Mouse (Mus musculus): ENCODE measurements at regions not wholly inside any gene's neighbourhood (a gene's known extent, or its start where the extent isn't known, plus 50 kb on each side); places are given as distances from the start of the nearest gene placed in this dataset.
A peak's percentile ranks its signal among the peaks of the same experiment; 100 is the strongest.

DNA sequence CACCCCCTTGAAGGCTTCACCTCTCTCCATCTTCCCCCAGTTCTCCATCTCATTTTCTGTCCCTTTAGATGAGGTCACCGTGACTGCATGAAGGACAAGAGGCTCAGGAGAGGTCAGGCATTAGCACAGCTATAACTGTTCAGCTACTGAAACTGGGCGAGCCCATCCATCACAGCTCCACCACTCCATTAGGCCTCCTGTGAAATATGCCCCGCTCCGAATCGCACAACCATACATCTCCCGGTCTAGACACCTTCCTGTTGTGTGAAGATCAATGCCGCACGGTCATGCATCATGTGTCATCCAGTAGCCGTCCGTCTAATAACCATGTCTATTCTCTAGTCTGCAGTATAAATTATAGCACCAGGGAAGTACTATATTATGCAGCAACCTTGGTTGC, 301.2 kb downstream of the Gm45692 start:
- Histone ChIP-seq H3K36me3 (ENCODE audit: control insufficient read depth, insufficient read depth, low read length) (no peaks in the 10 kb centered on the region), H3K27ac (ENCODE audit: low read length) (no peak overlapping the region), H3K4me3 (ENCODE audit: low read length) (no peak overlapping the region), H3K9me3 (ENCODE audit: control insufficient read depth, low read length) (no peaks in the 10 kb centered on the region), H3K27me3 (replicated peaks; ENCODE audit: control insufficient read depth, insufficient read depth, low read length) (no peaks in the 10 kb centered on the region), H3K9ac (ENCODE audit: low read depth, low read length) (no peak overlapping the region), H3K4me1 (ENCODE audit: control insufficient read depth, insufficient read depth, low read length) (no peaks in the 10 kb centered on the region), H3K4me2 (ENCODE audit: low read depth, low read length) (no peak overlapping the region)
- ATAC-seq, result no peak
- 74% methylated on average over 10 of the region's 10 CpGs for WGBS

DNA sequence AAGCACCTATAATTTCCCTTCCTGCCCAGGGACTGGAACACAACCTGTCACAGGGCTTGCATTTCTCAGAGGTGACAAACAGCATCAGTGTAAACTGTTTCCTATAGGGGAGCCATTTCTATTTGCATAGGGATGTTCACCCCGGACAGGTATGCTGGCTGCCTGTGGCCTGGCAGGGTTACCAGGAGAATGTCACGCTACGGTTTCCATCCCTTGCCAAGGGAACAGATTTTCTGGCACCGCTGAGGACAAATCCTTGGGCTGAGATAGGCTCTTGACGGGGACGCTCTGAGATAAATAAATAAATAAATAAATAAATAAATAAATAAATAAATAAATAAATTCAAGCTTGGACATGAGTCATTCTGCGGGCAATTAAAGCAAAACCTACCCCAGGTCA, 308.0 kb downstream of the Gm45692 start:
- 93% methylated on average over 7 of the region's 7 CpGs for WGBS
- Histone ChIP-seq H3K4me3 (ENCODE audit: low read length) (no peak overlapping the region), H3K4me2 (ENCODE audit: low read depth, low read length) (no peak overlapping the region), H3K9ac (ENCODE audit: low read depth, low read length) (no peak overlapping the region), H3K36me3 (ENCODE audit: control insufficient read depth, insufficient read depth, low read length) (no peaks in the 10 kb centered on the region), H3K27ac (ENCODE audit: low read length) (no peak overlapping the region), H3K27me3 (replicated peaks; ENCODE audit: control insufficient read depth, insufficient read depth, low read length) (no peaks in the 10 kb centered on the region), H3K9me3 (ENCODE audit: control insufficient read depth, low read length) (no peaks in the 10 kb centered on the region), H3K4me1 (ENCODE audit: control insufficient read depth, insufficient read depth, low read length) (no peaks in the 10 kb centered on the region)
- no peak for ATAC-seq

DNA sequence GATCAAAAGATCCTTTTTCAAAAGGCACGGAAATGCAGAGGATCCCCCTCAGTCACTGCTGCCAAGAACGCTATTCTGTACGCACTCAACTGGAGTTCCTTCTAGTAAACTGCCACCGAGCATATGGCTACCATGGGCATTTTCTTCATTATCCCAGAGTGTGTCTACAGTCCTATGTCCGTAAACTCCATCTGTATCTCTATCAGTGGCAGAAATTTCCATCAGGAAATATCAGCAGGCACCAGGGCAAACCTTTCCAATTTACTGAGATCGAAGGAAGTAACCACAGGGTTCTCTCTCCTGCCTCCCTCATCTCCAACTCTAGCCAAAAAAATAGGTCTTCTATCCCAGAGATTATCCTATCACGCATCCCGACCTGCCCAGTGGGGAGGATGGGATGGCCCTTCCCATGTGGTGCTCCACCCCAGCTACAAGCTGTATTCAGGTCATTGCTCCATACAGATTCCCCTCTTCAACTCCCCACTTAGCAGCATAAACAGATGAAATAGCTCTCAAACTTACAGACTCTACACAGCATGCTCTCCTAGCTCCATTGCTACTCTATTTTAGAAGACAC, 310.5 kb downstream of the Gm45692 start:
- Histone ChIP-seq H3K4me1 (ENCODE audit: control insufficient read depth, insufficient read depth, low read length) (no peaks in the 10 kb centered on the region), H3K27me3 (replicated peaks; ENCODE audit: control insufficient read depth, insufficient read depth, low read length) (no peaks in the 10 kb centered on the region), H3K9me3 (ENCODE audit: control insufficient read depth, low read length) (no peaks in the 10 kb centered on the region), H3K27ac (ENCODE audit: low read length) (no peak overlapping the region), H3K36me3 (ENCODE audit: control insufficient read depth, insufficient read depth, low read length) (no peaks in the 10 kb centered on the region), H3K4me3 (ENCODE audit: low read length) (no peak overlapping the region), H3K4me2 (ENCODE audit: low read depth, low read length) (no peak overlapping the region), H3K9ac (ENCODE audit: low read depth, low read length) (no peak overlapping the region)
- no peak for ATAC-seq
- 86% methylated on average over 8 of the region's 8 CpGs for WGBS

DNA sequence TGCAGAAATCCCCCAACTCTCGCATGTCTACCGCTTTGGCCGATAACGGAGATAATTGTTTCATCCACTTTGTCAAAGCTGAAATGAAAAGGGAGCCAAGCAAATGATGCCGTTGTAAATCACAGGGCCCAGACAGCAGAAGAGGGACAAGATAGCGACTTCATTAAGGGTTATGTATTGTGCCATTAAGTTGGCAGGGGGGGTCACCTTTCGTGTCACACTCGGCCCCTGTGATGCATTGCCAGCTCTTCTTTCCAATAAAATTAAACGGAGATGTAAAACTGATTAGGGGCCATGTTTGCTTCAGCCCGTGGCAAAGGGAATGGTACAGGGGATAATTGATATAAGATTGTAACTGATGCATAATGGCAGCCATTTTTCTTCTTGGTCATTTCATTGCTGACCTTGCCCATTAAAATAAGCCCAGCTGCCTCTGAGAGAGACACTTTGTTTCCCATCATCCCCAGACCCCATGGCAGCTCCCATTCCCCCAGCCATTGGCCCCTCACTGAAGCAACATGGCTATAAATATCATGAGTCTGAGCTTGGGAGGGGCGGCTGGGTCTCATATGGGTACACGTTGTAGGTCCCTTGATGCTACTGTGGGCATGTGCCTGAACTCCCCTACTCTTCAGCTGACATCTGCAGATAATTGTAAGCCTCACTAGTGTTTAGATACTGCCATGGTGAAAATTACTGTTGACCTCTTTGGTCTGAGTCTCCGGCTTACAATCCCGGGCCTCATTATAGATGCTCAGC, 313.0 kb downstream of the Gm45692 start:
- no peak for ATAC-seq
- Histone ChIP-seq H3K9me3 (ENCODE audit: control insufficient read depth, low read length) (no peaks in the 10 kb centered on the region), H3K4me1 (ENCODE audit: control insufficient read depth, insufficient read depth, low read length) (no peaks in the 10 kb centered on the region), H3K27me3 (replicated peaks; ENCODE audit: control insufficient read depth, insufficient read depth, low read length) (no peaks in the 10 kb centered on the region), H3K9ac (ENCODE audit: low read depth, low read length) (no peak overlapping the region), H3K36me3 (ENCODE audit: control insufficient read depth, insufficient read depth, low read length) (no peaks in the 10 kb centered on the region), H3K4me2 (ENCODE audit: low read depth, low read length) (no peak overlapping the region), H3K4me3 (ENCODE audit: low read length) (no peak overlapping the region), H3K27ac (ENCODE audit: low read length) (no peak overlapping the region)
- WGBS, result 79% methylated on average over 14 of the region's 14 CpGs

DNA sequence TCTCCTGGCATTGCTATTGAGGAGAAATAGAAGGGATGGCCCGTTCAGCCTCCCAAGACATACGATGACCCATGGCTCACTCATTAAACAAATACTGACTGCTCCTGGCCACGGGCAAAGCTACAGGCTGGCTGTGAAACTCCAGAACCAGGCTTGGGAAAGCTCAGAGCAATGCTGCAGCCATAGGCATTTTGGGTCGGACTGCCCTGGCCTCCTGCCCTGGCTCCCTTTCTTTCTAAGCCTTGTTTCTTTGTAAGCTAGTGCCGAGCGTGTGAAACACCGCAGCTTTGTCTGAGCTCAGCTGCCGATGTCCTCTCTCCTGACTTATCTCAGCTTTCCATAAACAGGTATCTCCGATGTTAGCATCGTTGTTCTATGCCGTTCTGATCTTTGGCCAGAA, 316.9 kb downstream of the Gm45692 start:
- no peaks in the 10 kb centered on the region for H3K9me3 ChIP-seq (ENCODE audit: control insufficient read depth, low read length)
- no peak overlapping the region for H3K4me3 ChIP-seq (ENCODE audit: low read length)
- H3K27ac ChIP-seq (ENCODE audit: low read length), result no peak overlapping the region
- no peak overlapping the region for H3K9ac ChIP-seq (ENCODE audit: low read depth, low read length)
- no peaks in the 10 kb centered on the region for H3K4me1 ChIP-seq (ENCODE audit: control insufficient read depth, insufficient read depth, low read length)
- ATAC-seq, result no peak
- 86% methylated on average over 11 of the region's 11 CpGs for WGBS
- H3K36me3 ChIP-seq (ENCODE audit: control insufficient read depth, insufficient read depth, low read length), result no peaks in the 10 kb centered on the region
- H3K27me3 ChIP-seq (replicated peaks; ENCODE audit: control insufficient read depth, insufficient read depth, low read length), result no peaks in the 10 kb centered on the region
- H3K4me2 ChIP-seq (ENCODE audit: low read depth, low read length), result no peak overlapping the region

DNA sequence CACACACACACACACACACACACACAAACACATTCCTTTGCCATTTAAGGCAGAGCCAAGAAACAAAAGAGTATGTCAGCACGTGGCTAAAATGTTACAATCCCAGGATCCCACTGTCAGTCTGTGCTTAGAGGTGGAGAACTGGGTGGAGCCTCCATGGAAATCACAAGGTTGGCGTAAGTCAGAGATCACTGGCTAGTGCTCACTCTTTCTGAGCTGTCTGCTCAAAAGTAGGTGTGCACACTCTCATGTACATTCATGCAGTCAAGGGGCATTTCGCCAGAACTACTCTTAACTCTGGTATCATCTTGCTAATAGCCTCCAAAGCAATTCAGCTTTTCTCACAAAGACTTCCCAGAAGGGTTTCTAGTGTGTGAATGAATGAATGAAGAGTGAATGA, 318.2 kb downstream of the Gm45692 start:
- no peak overlapping the region for H3K4me3 ChIP-seq (ENCODE audit: low read length)
- no peak for ATAC-seq
- 66% methylated on average over 3 of the region's 3 CpGs for WGBS

DNA sequence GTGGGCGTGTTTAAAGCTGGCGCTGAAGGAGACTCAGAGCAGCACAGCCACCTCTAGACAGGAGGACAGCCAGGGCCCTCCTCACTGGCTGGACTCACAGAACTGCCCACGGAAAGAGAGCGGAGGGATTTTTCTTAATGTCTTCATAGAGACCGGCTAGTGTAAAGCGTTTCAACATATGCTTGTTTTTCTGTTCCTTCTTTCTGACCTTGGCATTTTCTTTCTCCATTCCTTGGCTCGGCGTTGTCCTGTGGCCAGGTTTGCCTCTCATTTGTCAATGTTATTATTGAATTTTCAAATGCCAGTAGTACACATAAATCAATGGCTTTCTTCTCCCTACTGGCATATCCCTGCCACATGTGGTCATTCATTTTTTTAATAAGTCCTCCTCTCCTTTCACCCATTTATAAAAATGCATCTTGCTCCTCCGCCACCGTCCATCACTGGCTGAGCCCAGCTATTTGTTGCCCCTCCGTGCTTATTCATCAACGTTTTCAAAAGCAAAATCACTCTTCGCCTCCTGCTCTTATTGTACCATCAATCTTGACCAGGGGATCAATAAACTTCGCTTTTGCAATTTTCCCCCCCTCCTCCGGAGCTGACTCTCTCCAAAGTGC, 319.0 kb downstream of the Gm45692 start:
- Histone ChIP-seq H3K9me3 (ENCODE audit: control insufficient read depth, low read length) (no peaks in the 10 kb centered on the region), H3K4me1 (ENCODE audit: control insufficient read depth, insufficient read depth, low read length) (no peaks in the 10 kb centered on the region), H3K4me3 (ENCODE audit: low read length) (0 out of 2 replicates have a peak overlapping the region, but pooled peaks have one; percentile 18)

More for the DNA sequence above, 318.2 kb downstream of the Gm45692 start:
- Histone ChIP-seq H3K9me3 (ENCODE audit: control insufficient read depth, low read length) (no peaks in the 10 kb centered on the region), H3K9ac (ENCODE audit: low read depth, low read length) (no peak overlapping the region), H3K27ac (ENCODE audit: low read length) (no peak overlapping the region), H3K4me2 (ENCODE audit: low read depth, low read length) (no peak overlapping the region), H3K27me3 (replicated peaks; ENCODE audit: control insufficient read depth, insufficient read depth, low read length) (no peaks in the 10 kb centered on the region), H3K4me1 (ENCODE audit: control insufficient read depth, insufficient read depth, low read length) (no peaks in the 10 kb centered on the region), H3K36me3 (ENCODE audit: control insufficient read depth, insufficient read depth, low read length) (no peaks in the 10 kb centered on the region)

DNA sequence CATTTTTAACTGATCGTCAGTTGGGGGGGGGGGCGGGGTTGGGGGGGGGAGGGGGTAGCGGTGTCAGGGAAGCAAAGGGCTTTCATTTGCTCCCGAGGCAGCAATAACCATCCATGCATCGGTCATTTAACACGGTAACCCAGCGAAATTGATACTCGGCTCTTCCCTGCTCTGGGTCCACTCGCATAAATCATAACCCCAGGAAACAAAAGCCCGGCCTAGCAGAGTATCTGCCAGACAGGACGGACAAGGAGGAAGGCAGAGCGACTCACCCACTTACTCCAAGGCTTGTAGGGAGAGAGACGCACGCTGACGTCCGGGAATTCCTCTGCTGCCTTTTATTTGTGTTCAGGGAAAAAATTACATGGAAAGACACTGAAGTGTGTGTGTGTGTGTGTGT, 319.5 kb downstream of the Gm45692 start:
- Histone ChIP-seq H3K9ac (ENCODE audit: low read depth, low read length) (0 out of 2 replicates have a peak overlapping the region, but pooled peaks have one; percentile 12), H3K36me3 (ENCODE audit: control insufficient read depth, insufficient read depth, low read length) (no peaks in the 10 kb centered on the region), H3K27me3 (replicated peaks; ENCODE audit: control insufficient read depth, insufficient read depth, low read length) (no peaks in the 10 kb centered on the region; the same call in 1 of the 2 replicates), H3K4me3 (ENCODE audit: low read length) (peak overlapping the region; percentile 18; the same call in 1 of the 2 replicates), H3K27ac (ENCODE audit: low read length) (no peak overlapping the region), H3K4me1 (ENCODE audit: control insufficient read depth, insufficient read depth, low read length) (no peaks in the 10 kb centered on the region), H3K4me2 (ENCODE audit: low read depth, low read length) (peak overlapping the region; percentile 47), H3K9me3 (ENCODE audit: control insufficient read depth, low read length) (no peaks in the 10 kb centered on the region)
- no peak for ATAC-seq
- 16% methylated on average over 16 of the region's 16 CpGs for WGBS

More for the DNA sequence above, 319.0 kb downstream of the Gm45692 start:
- H3K27ac ChIP-seq (ENCODE audit: low read length), result no peak overlapping the region
- 62% methylated on average over 15 of the region's 15 CpGs for WGBS
- no peaks in the 10 kb centered on the region for H3K36me3 ChIP-seq (ENCODE audit: control insufficient read depth, insufficient read depth, low read length)
- ATAC-seq, result no peak
- H3K9ac ChIP-seq (ENCODE audit: low read depth, low read length), result 0 out of 2 replicates have a peak overlapping the region, but pooled peaks have one; percentile 12
- H3K4me2 ChIP-seq (ENCODE audit: low read depth, low read length), result peak overlapping the region; percentile 47
- H3K27me3 ChIP-seq (replicated peaks; ENCODE audit: control insufficient read depth, insufficient read depth, low read length), result no peaks in the 10 kb centered on the region

DNA sequence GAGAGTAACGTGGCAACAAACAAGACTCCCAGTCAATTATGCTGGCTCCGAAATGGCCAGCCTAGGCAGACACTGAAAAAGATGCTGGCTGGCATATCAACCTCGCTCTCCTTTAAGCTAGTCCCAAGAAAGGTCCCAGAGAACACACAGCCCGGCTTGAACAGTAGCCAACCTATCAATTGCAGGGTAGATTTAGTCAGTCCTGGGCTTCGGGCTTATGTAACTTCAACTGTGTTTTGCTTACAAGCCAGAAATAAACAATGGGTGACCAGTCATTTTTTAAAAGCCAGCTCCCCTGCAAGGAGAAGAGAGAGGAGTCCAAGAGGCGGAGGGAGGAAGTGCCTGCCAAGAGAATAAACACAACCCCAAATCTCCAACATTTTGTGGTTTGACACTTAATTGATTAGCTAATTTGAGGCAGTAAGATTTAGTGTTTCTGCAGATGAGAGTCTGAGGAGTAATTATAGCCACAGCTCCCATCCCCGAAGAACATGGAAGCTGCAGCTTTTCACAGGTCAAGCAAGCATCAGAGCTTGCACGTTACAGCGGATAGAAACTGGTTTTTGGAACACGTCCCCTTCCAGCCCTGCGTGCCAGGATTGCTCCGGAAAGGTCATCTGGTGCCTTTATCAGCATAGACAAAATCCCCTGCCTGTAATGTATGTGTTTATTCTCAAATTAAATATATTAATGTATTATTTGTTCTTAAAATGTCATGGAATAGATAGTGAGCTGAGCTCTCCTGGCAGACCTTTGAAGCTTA, 322.1 kb downstream of the Gm45692 start:
- no peaks in the 10 kb centered on the region for H3K9me3 ChIP-seq (ENCODE audit: control insufficient read depth, low read length)
- no peak overlapping the region for H3K9ac ChIP-seq (ENCODE audit: low read depth, low read length)
- no peaks in the 10 kb centered on the region; the same call in 1 of the 2 replicates for H3K27me3 ChIP-seq (replicated peaks; ENCODE audit: control insufficient read depth, insufficient read depth, low read length)
- no peak overlapping the region for H3K4me3 ChIP-seq (ENCODE audit: low read length)
- 42% methylated on average over 12 of the region's 12 CpGs for WGBS
- no peaks in the 10 kb centered on the region for H3K36me3 ChIP-seq (ENCODE audit: control insufficient read depth, insufficient read depth, low read length)
- H3K4me1 ChIP-seq (ENCODE audit: control insufficient read depth, insufficient read depth, low read length), result no peaks in the 10 kb centered on the region
- 0 out of 2 replicates have a peak, but pooled peaks have one; percentile 40 for ATAC-seq
- no peak overlapping the region for H3K4me2 ChIP-seq (ENCODE audit: low read depth, low read length)
- H3K27ac ChIP-seq (ENCODE audit: low read length), result no peak overlapping the region
